ENCODE assay signal across 9 mouse cellular contexts in genomic region chr1:105843856-105844255, GRCm38 (mm10).
DNase-seq lines count a peak whose midpoint lies in the region; ATAC-seq and TF ChIP-seq lines count a peak whose summit lies in the region.
"Had no signal": no experiment of that assay in that cellular context is flagged by ENCODE, and none has a peak within 500 bp of the region (broad histone marks: within the 10 kb centered on the region; RNA-seq: fewer than 3 reads in every experiment).

No protein-coding gene starts in this region.

- H3K27ac ChIP-seq in heart, embryonic 13.5 days (replicated peaks) = no peak overlapping the region
- H3K27ac ChIP-seq in heart, adult 2 months = no peak overlapping the region
- H3K27ac ChIP-seq in hindbrain, embryonic 10.5 days = no peak overlapping the region; the same call in 1 of the 2 replicates
- peak overlapping the region; percentile 64 for H3K27ac ChIP-seq in midbrain, embryonic 16.5 days (ENCODE audit: low read length)
- H3K27ac ChIP-seq in liver, embryonic 11.5 days (ENCODE audit: low read depth, low read length) = no peak overlapping the region

- no peak for DNase-seq in heart, adult 2 months
- peak; percentile 75 to 81 for DNase-seq in cerebellum, postnatal 10 days
- no peak for DNase-seq in hindbrain, embryonic 10.5 days (ENCODE audit: low spot score)
- DNase-seq in liver, embryonic 11.5 days (ENCODE audit: low spot score) = no peak
- no peak for DNase-seq in layer of hippocampus, adult 9-11 months
- no peak for DNase-seq in urinary bladder, postnatal 25 days (ENCODE audit: low spot score)

- no peak for ATAC-seq in heart, embryonic 13.5 days (ENCODE audit: extremely low read depth, insufficient number of reproducible peaks, low FRiP score, low TSS enrichment)
- peak; percentile 69 for ATAC-seq in midbrain, embryonic 16.5 days
- no peak for ATAC-seq in liver, embryonic 11.5 days (replicated peaks; ENCODE audit: low FRiP score)
- ATAC-seq: CD4-positive, CD25-positive, alpha-beta regulatory T cell, adult 4 months had no signal

- 13% methylated on average over 2 of the region's 2 CpGs for WGBS in heart, embryonic 13.5 days
- 32% methylated on average over 2 of the region's 2 CpGs for WGBS in heart, adult 2 months
- 5% methylated on average over 2 of the region's 2 CpGs for WGBS in hindbrain, embryonic 10.5 days
- 0% methylated on average over 2 of the region's 2 CpGs for WGBS in midbrain, embryonic 16.5 days
- 2% methylated on average over 2 of the region's 2 CpGs for WGBS in liver, embryonic 11.5 days

- TF ChIP-seq CTCF in heart, adult 2 months (IDR thresholded peaks at IDR 0.05) = no peak

- peak overlapping the region; percentile 43 for H3K4me3 ChIP-seq in heart, embryonic 13.5 days
- H3K4me3 ChIP-seq in heart, adult 2 months = no peak overlapping the region
- H3K4me3 ChIP-seq in hindbrain, embryonic 10.5 days = peak overlapping the region; percentile 50
- H3K4me3 ChIP-seq in midbrain, embryonic 16.5 days (ENCODE audit: low read depth, low read length) = peak overlapping the region; percentile 43
- no peak overlapping the region for H3K4me3 ChIP-seq in liver, embryonic 11.5 days (ENCODE audit: low read depth, low read length)

- no peaks in the 10 kb centered on the region for H3K79me2 ChIP-seq in heart, adult 2 months (replicated peaks; ENCODE audit: control insufficient read depth, insufficient read depth, low read length)

- H3K9ac ChIP-seq in heart, embryonic 13.5 days = 0 out of 2 replicates have a peak overlapping the region, but pooled peaks have one; percentile 37
- no peak overlapping the region for H3K9ac ChIP-seq in heart, adult 2 months (ENCODE audit: low read depth, low read length)
- peak overlapping the region; percentile 38; the same call in 1 of the 2 replicates for H3K9ac ChIP-seq in midbrain, embryonic 16.5 days (ENCODE audit: low read depth, low read length)
- H3K9ac ChIP-seq in liver, embryonic 11.5 days (ENCODE audit: low read depth, low read length) = no peak overlapping the region

- no peak for TF ChIP-seq POLR2A in heart, adult 2 months (IDR thresholded peaks at IDR 0.05; ENCODE audit: insufficient read depth, low read depth, low read length)

- peaks cover 23% of the 10 kb centered on the region for H3K4me1 ChIP-seq in heart, embryonic 13.5 days
- H3K4me1 ChIP-seq in heart, adult 2 months (ENCODE audit: control insufficient read depth, insufficient read depth, low read length) = no peaks in the 10 kb centered on the region; the same call in 1 of the 2 replicates
- H3K4me1 ChIP-seq in hindbrain, embryonic 10.5 days (replicated peaks) = peaks cover 19% of the 10 kb centered on the region
- H3K4me1 ChIP-seq in midbrain, embryonic 16.5 days (ENCODE audit: control insufficient read depth, insufficient read depth, low read length) = peaks cover 17% of the 10 kb centered on the region
- peaks cover 6% of the 10 kb centered on the region; the same call in 1 of the 2 replicates for H3K4me1 ChIP-seq in liver, embryonic 11.5 days (replicated peaks; ENCODE audit: control insufficient read depth, insufficient read depth, low read length)

- H3K9me3 ChIP-seq in heart, embryonic 13.5 days = no peaks in the 10 kb centered on the region
- H3K9me3 ChIP-seq in hindbrain, embryonic 10.5 days = no peaks in the 10 kb centered on the region
- H3K9me3 ChIP-seq in midbrain, embryonic 16.5 days (replicated peaks; ENCODE audit: control insufficient read depth, low read length, poor library complexity, severe bottlenecking) = no peaks in the 10 kb centered on the region
- no peaks in the 10 kb centered on the region for H3K9me3 ChIP-seq in liver, embryonic 11.5 days (ENCODE audit: control insufficient read depth, low read length)

- no peak for TF ChIP-seq EP300 in heart, adult 2 months (IDR thresholded peaks at IDR 0.05; ENCODE audit: insufficient read depth, low read depth, low read length)

- H3K27me3 ChIP-seq in heart, embryonic 13.5 days (replicated peaks) = peaks cover 18% of the 10 kb centered on the region
- no peaks in the 10 kb centered on the region; the same call in 1 of the 2 replicates for H3K27me3 ChIP-seq in heart, adult 2 months (ENCODE audit: control insufficient read depth, insufficient read depth, low read length)
- H3K27me3 ChIP-seq in hindbrain, embryonic 10.5 days (ENCODE audit: insufficient read depth, poor library complexity, severe bottlenecking) = peaks cover 28% of the 10 kb centered on the region
- no peaks in the 10 kb centered on the region for H3K27me3 ChIP-seq in midbrain, embryonic 16.5 days (ENCODE audit: control insufficient read depth, insufficient read depth, low read depth, low read length)
- peaks cover 25% of the 10 kb centered on the region for H3K27me3 ChIP-seq in liver, embryonic 11.5 days (replicated peaks; ENCODE audit: control insufficient read depth, insufficient read depth, low read length)

- peak overlapping the region; percentile 69 for H3K4me2 ChIP-seq in heart, embryonic 13.5 days
- H3K4me2 ChIP-seq in midbrain, embryonic 16.5 days (ENCODE audit: low read length) = peak overlapping the region; percentile 75
- H3K4me2 ChIP-seq in liver, embryonic 11.5 days = no peak overlapping the region

- H3K36me3 ChIP-seq in heart, embryonic 13.5 days = no peaks in the 10 kb centered on the region
- H3K36me3 ChIP-seq in heart, adult 2 months (ENCODE audit: control insufficient read depth, insufficient read depth, low read length) = no peaks in the 10 kb centered on the region; the same call in 1 of the 2 replicates
- H3K36me3 ChIP-seq in hindbrain, embryonic 10.5 days = no peaks in the 10 kb centered on the region
- H3K36me3 ChIP-seq in midbrain, embryonic 16.5 days (ENCODE audit: control insufficient read depth, insufficient read depth, low read length) = no peaks in the 10 kb centered on the region
- H3K36me3 ChIP-seq in liver, embryonic 11.5 days (ENCODE audit: control insufficient read depth, insufficient read depth, low read length) = no peaks in the 10 kb centered on the region

- intact Hi-C loops in heart, adult 2 months (cut with DNase I) = no loop called here

Comparison
In these comparisons a context has a peak if more than half of its experiments do, and no peak if none do; other contexts are left out.
1. H3K4me3 ChIP-seq: peak in heart, embryonic 13.5 days (single experiment), hindbrain, embryonic 10.5 days (single experiment) and midbrain, embryonic 16.5 days (single experiment); none in heart, adult 2 months (single experiment) and liver, embryonic 11.5 days (single experiment).
2. H3K9ac ChIP-seq: peak in heart, embryonic 13.5 days (single experiment) and midbrain, embryonic 16.5 days (single experiment); none in heart, adult 2 months (single experiment) and liver, embryonic 11.5 days (single experiment).
3. DNase-seq: peak in cerebellum, postnatal 10 days (2 of 2); none in heart, adult 2 months (0 of 2), hindbrain, embryonic 10.5 days (single experiment), liver, embryonic 11.5 days (single experiment), layer of hippocampus, adult 9-11 months (single experiment) and urinary bladder, postnatal 25 days (single experiment).